Mouse (Mus musculus): ENCODE data around the gene Swap70. TPM values are rescaled to one million over a fixed set of nuclear protein-coding genes. Genes with fewer than 3 reads are reported as not detected.

Gene Swap70
- polyA plus RNA-seq, 1 experiment from 2014 or later: 38.4 TPM

- H3K4me3 ChIP-seq (ENCODE audit: low read depth, low read length): no peak overlapping the region
- WGBS: 81% methylated on average over 3 of the region's 3 CpGs
- no peak for ATAC-seq
- H3K9me3 ChIP-seq (ENCODE audit: low read length): no peaks in the 10 kb centered on the region
- H3K36me3 ChIP-seq (ENCODE audit: insufficient read depth, low read length): no peaks in the 10 kb centered on the region
- no peaks in the 10 kb centered on the region for H3K4me1 ChIP-seq (ENCODE audit: insufficient read depth, low read depth, low read length)
- no peak overlapping the region for H3K4me2 ChIP-seq (replicated peaks; ENCODE audit: low read depth, low read length)
- DNase-seq (ENCODE audit: low spot score): no peak
- no peak for TF ChIP-seq CTCF (IDR thresholded peaks at IDR 0.05)
- TF ChIP-seq EP300 (IDR thresholded peaks at IDR 0.05): no peak
- H3K27ac ChIP-seq (ENCODE audit: low read length): no peak overlapping the region
- H3K27me3 ChIP-seq (replicated peaks; ENCODE audit: insufficient read depth, low read length): no peaks in the 10 kb centered on the region
- H3K9ac ChIP-seq (replicated peaks; ENCODE audit: low read depth): no peak overlapping the region
These were observed 28.3 kb upstream of the Swap70 start for GRCm38 (mm10) chr7:110193186-110193585.

- no peak for TF ChIP-seq CTCF (IDR thresholded peaks at IDR 0.05)
- TF ChIP-seq EP300 (IDR thresholded peaks at IDR 0.05): no peak
- Histone ChIP-seq H3K27ac (ENCODE audit: low read length) (no peak overlapping the region), H3K27me3 (replicated peaks; ENCODE audit: insufficient read depth, low read length) (no peaks in the 10 kb centered on the region), H3K4me3 (ENCODE audit: low read depth, low read length) (no peak overlapping the region), H3K9ac (replicated peaks; ENCODE audit: low read depth) (no peak overlapping the region), H3K4me2 (replicated peaks; ENCODE audit: low read depth, low read length) (no peak overlapping the region), H3K9me3 (ENCODE audit: low read length) (no peaks in the 10 kb centered on the region), H3K36me3 (ENCODE audit: insufficient read depth, low read length) (no peaks in the 10 kb centered on the region), H3K4me1 (ENCODE audit: insufficient read depth, low read depth, low read length) (no peaks in the 10 kb centered on the region)
- DNase-seq (ENCODE audit: low spot score): no peak
- no peak for ATAC-seq
- WGBS: 76% methylated on average over 7 of the region's 7 CpGs
These were observed 24.3 kb upstream of the Swap70 start for GRCm38 (mm10) chr7:110197176-110197575.

GRCm38 (mm10) chr7:110201933-110202332 is 19.6 kb upstream of the Swap70 start:
- Histone ChIP-seq H3K4me2 (replicated peaks; ENCODE audit: low read depth, low read length) (no peak overlapping the region), H3K9ac (replicated peaks; ENCODE audit: low read depth) (no peak overlapping the region), H3K9me3 (ENCODE audit: low read length) (no peaks in the 10 kb centered on the region), H3K4me3 (ENCODE audit: low read depth, low read length) (no peak overlapping the region), H3K27me3 (replicated peaks; ENCODE audit: insufficient read depth, low read length) (no peaks in the 10 kb centered on the region), H3K4me1 (ENCODE audit: insufficient read depth, low read depth, low read length) (no peaks in the 10 kb centered on the region), H3K36me3 (ENCODE audit: insufficient read depth, low read length) (no peaks in the 10 kb centered on the region), H3K27ac (ENCODE audit: low read length) (no peak overlapping the region)
- no peak for ATAC-seq
- no peak for TF ChIP-seq EP300 (IDR thresholded peaks at IDR 0.05)
- TF ChIP-seq CTCF (IDR thresholded peaks at IDR 0.05): no peak
- DNase-seq (ENCODE audit: low spot score): no peak
- 93% methylated on average over 6 of the region's 6 CpGs for WGBS

GRCm38 (mm10) chr7:110204208-110204607 is 17.3 kb upstream of the Swap70 start:
- no peak for ATAC-seq
- 86% methylated on average over 4 of the region's 4 CpGs for WGBS
- H3K9ac ChIP-seq (replicated peaks; ENCODE audit: low read depth): no peak overlapping the region

GRCm38 (mm10) chr7:110208341-110208740 is 13.2 kb upstream of the Swap70 start:
- Histone ChIP-seq H3K27me3 (replicated peaks; ENCODE audit: insufficient read depth, low read length) (no peaks in the 10 kb centered on the region), H3K9ac (replicated peaks; ENCODE audit: low read depth) (no peak overlapping the region), H3K4me1 (ENCODE audit: insufficient read depth, low read depth, low read length) (peaks cover 4% of the 10 kb centered on the region; the same call in 1 of the 2 replicates), H3K4me2 (replicated peaks; ENCODE audit: low read depth, low read length) (no peak overlapping the region), H3K9me3 (ENCODE audit: low read length) (no peaks in the 10 kb centered on the region), H3K4me3 (ENCODE audit: low read depth, low read length) (no peak overlapping the region), H3K27ac (ENCODE audit: low read length) (no peak overlapping the region), H3K36me3 (ENCODE audit: insufficient read depth, low read length) (no peaks in the 10 kb centered on the region)
- WGBS: 85% methylated on average over 6 of the region's 6 CpGs
- ATAC-seq: no peak
- no peak for TF ChIP-seq EP300 (IDR thresholded peaks at IDR 0.05)
- TF ChIP-seq CTCF (IDR thresholded peaks at IDR 0.05): no peak
- no peak for DNase-seq (ENCODE audit: low spot score)

More at GRCm38 (mm10) chr7:110204208-110204607, 17.3 kb upstream of the Swap70 start:
- H3K4me3 ChIP-seq (ENCODE audit: low read depth, low read length): no peak overlapping the region
- no peaks in the 10 kb centered on the region for H3K9me3 ChIP-seq (ENCODE audit: low read length)
- H3K27me3 ChIP-seq (replicated peaks; ENCODE audit: insufficient read depth, low read length): no peaks in the 10 kb centered on the region
- H3K27ac ChIP-seq (ENCODE audit: low read length): no peak overlapping the region
- no peak for DNase-seq (ENCODE audit: low spot score)
- no peaks in the 10 kb centered on the region for H3K36me3 ChIP-seq (ENCODE audit: insufficient read depth, low read length)
- H3K4me2 ChIP-seq (replicated peaks; ENCODE audit: low read depth, low read length): no peak overlapping the region
- no peaks in the 10 kb centered on the region for H3K4me1 ChIP-seq (ENCODE audit: insufficient read depth, low read depth, low read length)
- no peak for TF ChIP-seq EP300 (IDR thresholded peaks at IDR 0.05)

- DNase-seq (ENCODE audit: low spot score) (peak; percentile 53), ATAC-seq (peak; percentile 41)
- H3K4me2 ChIP-seq (replicated peaks; ENCODE audit: low read depth, low read length): no peak overlapping the region
- H3K4me1 ChIP-seq (ENCODE audit: insufficient read depth, low read depth, low read length): peaks cover 8% of the 10 kb centered on the region; the same call in 1 of the 2 replicates
- 52% methylated on average over 6 of the region's 6 CpGs for WGBS
- H3K4me3 ChIP-seq (ENCODE audit: low read depth, low read length): no peak overlapping the region
- no peaks in the 10 kb centered on the region for H3K9me3 ChIP-seq (ENCODE audit: low read length)
- H3K36me3 ChIP-seq (ENCODE audit: insufficient read depth, low read length): no peaks in the 10 kb centered on the region
- H3K27me3 ChIP-seq (replicated peaks; ENCODE audit: insufficient read depth, low read length): no peaks in the 10 kb centered on the region
- TF ChIP-seq EP300 (IDR thresholded peaks at IDR 0.05): peak; percentile 81
- no peak for TF ChIP-seq CTCF (IDR thresholded peaks at IDR 0.05)
- H3K9ac ChIP-seq (replicated peaks; ENCODE audit: low read depth): no peak overlapping the region
- H3K27ac ChIP-seq (ENCODE audit: low read length): no peak overlapping the region
These were observed 12.1 kb upstream of the Swap70 start for GRCm38 (mm10) chr7:110209422-110209821.

- Histone ChIP-seq H3K4me1 (ENCODE audit: insufficient read depth, low read depth, low read length) (peaks cover 8% of the 10 kb centered on the region; the same call in 1 of the 2 replicates), H3K36me3 (ENCODE audit: insufficient read depth, low read length) (no peaks in the 10 kb centered on the region), H3K27me3 (replicated peaks; ENCODE audit: insufficient read depth, low read length) (no peaks in the 10 kb centered on the region), H3K27ac (ENCODE audit: low read length) (no peak overlapping the region), H3K4me3 (ENCODE audit: low read depth, low read length) (no peak overlapping the region), H3K9ac (replicated peaks; ENCODE audit: low read depth) (no peak overlapping the region), H3K4me2 (replicated peaks; ENCODE audit: low read depth, low read length) (no peak overlapping the region), H3K9me3 (ENCODE audit: low read length) (no peaks in the 10 kb centered on the region)
- TF ChIP-seq CTCF (IDR thresholded peaks at IDR 0.05) (no peak), EP300 (IDR thresholded peaks at IDR 0.05) (no peak)
- DNase-seq (ENCODE audit: low spot score): no peak
- 64% methylated on average over 3 of the region's 3 CpGs for WGBS
- no peak for ATAC-seq
These were observed 10.5 kb upstream of the Swap70 start for GRCm38 (mm10) chr7:110211025-110211424.

Measured in lung, postnatal 0 days (tissue).